Mouse (Mus musculus) midbrain, embryonic 13.5 days (tissue): ENCODE measurements around the gene Acp2. TPM values are rescaled to one million over a fixed set of nuclear protein-coding genes. Genes with fewer than 3 reads are reported as not detected.

Experiments
- ATAC-seq: fragments of 200-750 bp; cut with Nextera tagmentation; 2 replicates; pipeline ENCODE4 v1.8.0; 2017; ENCODE audit warnings: mild to moderate bottlenecking, moderate TSS enrichment, moderate library complexity
- H3K27ac ChIP-seq: fragments of 300-500 bp; sonication (generic); 2 replicates; pipeline ENCODE4 v1.5.1; 2015; ENCODE audit warnings: inconsistent platforms, mild to moderate bottlenecking, moderate library complexity
- H3K27me3 ChIP-seq: fragments of 300-500 bp; sonication (generic); 2 replicates; pipeline ENCODE4 v1.6.1; 2015; ENCODE audit warnings: mild to moderate bottlenecking, inconsistent platforms
- H3K36me3 ChIP-seq: fragments of 300-500 bp; sonication (generic); 2 replicates; pipeline ENCODE4 v1.6.1; 2015; ENCODE audit warnings: mild to moderate bottlenecking, inconsistent platforms
- H3K4me1 ChIP-seq: fragments of 300-500 bp; sonication (generic); replicated peaks from 2 replicates; pipeline ENCODE4 v1.6.1; 2015; ENCODE audit warnings: inconsistent platforms
- H3K4me2 ChIP-seq: fragments of 300-500 bp; sonication (generic); replicated peaks from 2 replicates; pipeline ENCODE4 v1.6.1; 2015; ENCODE audit warnings: moderate library complexity, mild to moderate bottlenecking, inconsistent platforms
- H3K4me3 ChIP-seq: fragments of 300-500 bp; sonication (generic); replicated peaks from 2 replicates; pipeline ENCODE4 v1.5.1; 2015; ENCODE audit warnings: mild to moderate bottlenecking, inconsistent platforms
- H3K9ac ChIP-seq: fragments of 300-500 bp; sonication (generic); replicated peaks from 2 replicates; pipeline ENCODE4 v1.6.1; 2015; ENCODE audit warnings: mild to moderate bottlenecking, inconsistent platforms
- H3K9me3 ChIP-seq: fragments of 300-500 bp; sonication (generic); 2 replicates; pipeline ENCODE4 v1.6.1; 2016; ENCODE audit warnings: mild to moderate bottlenecking, inconsistent platforms
- whole genome bisulfite sequencing: fragments of 180-500 bp; shearing (Covaris S2); methylation state at CpG from one replicate; pipeline ENCODE4 v1.1.7; 2015; 5-methylcytosine and 5-hydroxymethylcytosine counted together
- polyA plus RNA-seq: library from polyadenylated mRNA; unstranded; fragments of >200 nt; fragmentation: Nextera tagmentation; extraction: Ambion mirVana; gene quantifications from 2 replicates; pipeline ENCODE4 v1.2.1, GENCODE M21; 2015

The Acp2 gene
- 38.3 and 42.7 TPM in 2 replicates for polyA plus RNA-seq

GRCm38 (mm10) chr2:91202222-91202971 is at the start of gene Acp2, which contains the start of gene Nr1h3:
TSS of gene Acp2 (plus strand) at chr2:91202885.
TSS of gene Nr1h3 (minus strand) at chr2:91202834.
- Histone ChIP-seq H3K27me3 (no peaks in the 10 kb centered on the region), H3K27ac (peak within 1 kb of the TSS; percentile 90), H3K4me3 (peak within 1 kb of the TSS; percentile 65), H3K9ac (peak within 1 kb of the TSS; percentile 80), H3K4me2 (peak within 1 kb of the TSS; percentile 69), H3K36me3 (peaks cover 22% of the 10 kb centered on the region), H3K4me1 (peaks cover 25% of the 10 kb centered on the region), H3K9me3 (no peaks in the 10 kb centered on the region)
- peak; percentile 98 for ATAC-seq
- WGBS: 3% methylated on average over 28 of the region's 28 CpGs

DNA sequence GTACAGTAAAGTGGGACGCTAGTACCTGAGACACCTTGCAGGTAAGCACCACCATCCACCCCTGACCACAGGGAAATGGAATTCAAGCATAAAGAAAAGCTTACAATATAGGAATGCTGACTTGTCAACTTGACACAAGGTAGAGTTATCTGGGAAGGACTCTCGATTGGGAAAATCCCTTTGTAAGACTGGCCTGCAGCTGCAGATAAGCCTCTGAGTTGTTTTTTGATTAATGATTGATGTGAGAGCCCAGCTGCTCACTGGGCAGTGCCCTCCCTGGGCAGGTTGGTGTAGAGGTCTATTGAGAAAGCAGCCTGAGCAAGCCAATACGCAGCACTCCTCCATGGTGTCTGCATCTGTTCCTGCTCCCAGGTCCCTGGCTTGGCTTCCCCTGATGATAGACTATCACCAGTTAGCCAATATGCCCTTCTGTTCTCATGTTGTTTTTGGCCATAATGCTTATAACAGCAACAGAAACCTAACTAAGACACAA is 49.8 kb upstream of the Acp2 start:
- Histone ChIP-seq H3K9me3 (no peaks in the 10 kb centered on the region), H3K4me2 (no peak overlapping the region), H3K4me3 (no peak overlapping the region), H3K27me3 (no peaks in the 10 kb centered on the region), H3K9ac (no peak overlapping the region), H3K27ac (no peak overlapping the region), H3K36me3 (peaks cover 85% of the 10 kb centered on the region), H3K4me1 (no peaks in the 10 kb centered on the region)
- WGBS: 89% methylated on average over 3 of the region's 3 CpGs
- ATAC-seq: no peak

GRCm38 (mm10) chr2:91154091-91154490 is 48.6 kb upstream of the Acp2 start:
- 99% methylated on average over 3 of the region's 3 CpGs for WGBS
- no peaks in the 10 kb centered on the region for H3K4me1 ChIP-seq
- no peak overlapping the region for H3K27ac ChIP-seq
- H3K9me3 ChIP-seq: no peaks in the 10 kb centered on the region
- H3K36me3 ChIP-seq: peaks cover 90% of the 10 kb centered on the region
- no peak overlapping the region for H3K4me3 ChIP-seq
- no peak overlapping the region for H3K9ac ChIP-seq
- H3K27me3 ChIP-seq: no peaks in the 10 kb centered on the region
- no peak overlapping the region for H3K4me2 ChIP-seq
- no peak for ATAC-seq

GRCm38 (mm10) chr2:91157002-91157752 is 45.5 kb upstream of the Acp2 start:
- no peaks in the 10 kb centered on the region for H3K4me1 ChIP-seq
- peaks cover 94% of the 10 kb centered on the region for H3K36me3 ChIP-seq
- no peak overlapping the region for H3K27ac ChIP-seq
- no peak overlapping the region for H3K9ac ChIP-seq
- no peak for ATAC-seq
- no peaks in the 10 kb centered on the region for H3K27me3 ChIP-seq
- 27% methylated on average over 6 of the region's 6 CpGs for WGBS
- no peak overlapping the region for H3K4me2 ChIP-seq
- H3K4me3 ChIP-seq: no peak overlapping the region
- H3K9me3 ChIP-seq: no peaks in the 10 kb centered on the region

DNA sequence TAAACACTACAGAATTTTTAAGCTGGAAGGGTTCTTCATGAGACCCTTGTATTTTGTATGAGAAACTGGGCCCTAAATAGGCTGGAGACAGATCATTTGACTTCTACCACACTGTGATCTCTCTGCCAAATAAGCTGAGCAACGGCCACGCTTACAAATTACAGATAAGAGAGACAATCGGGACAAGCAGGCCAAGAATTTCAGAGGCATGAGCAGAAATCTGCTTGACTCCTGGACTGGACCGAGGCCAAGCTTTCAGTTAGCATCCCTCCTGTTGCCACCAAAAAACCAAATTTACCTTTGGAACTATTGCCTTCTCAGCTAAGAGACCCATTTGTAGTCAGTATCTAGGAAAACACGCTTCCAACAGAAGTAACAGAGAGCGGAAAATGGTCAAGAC is 42.1 kb upstream of the Acp2 start:
- peaks cover 94% of the 10 kb centered on the region for H3K36me3 ChIP-seq
- H3K9me3 ChIP-seq: no peaks in the 10 kb centered on the region
- ATAC-seq: no peak
- H3K27ac ChIP-seq: no peak overlapping the region
- no peaks in the 10 kb centered on the region for H3K27me3 ChIP-seq
- H3K4me1 ChIP-seq: no peaks in the 10 kb centered on the region
- no peak overlapping the region for H3K9ac ChIP-seq
- no peak overlapping the region for H3K4me2 ChIP-seq
- no peak overlapping the region for H3K4me3 ChIP-seq
- WGBS: 92% methylated on average over 6 of the region's 6 CpGs

GRCm38 (mm10) chr2:91162952-91163351 is 39.7 kb upstream of the Acp2 start:
- no peak overlapping the region for H3K27ac ChIP-seq
- H3K4me2 ChIP-seq: no peak overlapping the region
- ATAC-seq: no peak
- no peaks in the 10 kb centered on the region for H3K9me3 ChIP-seq
- H3K9ac ChIP-seq: no peak overlapping the region
- 89% methylated on average over 4 of the region's 4 CpGs for WGBS
- H3K27me3 ChIP-seq: no peaks in the 10 kb centered on the region
- H3K4me1 ChIP-seq: no peaks in the 10 kb centered on the region
- peaks cover 92% of the 10 kb centered on the region for H3K36me3 ChIP-seq
- no peak overlapping the region for H3K4me3 ChIP-seq

DNA sequence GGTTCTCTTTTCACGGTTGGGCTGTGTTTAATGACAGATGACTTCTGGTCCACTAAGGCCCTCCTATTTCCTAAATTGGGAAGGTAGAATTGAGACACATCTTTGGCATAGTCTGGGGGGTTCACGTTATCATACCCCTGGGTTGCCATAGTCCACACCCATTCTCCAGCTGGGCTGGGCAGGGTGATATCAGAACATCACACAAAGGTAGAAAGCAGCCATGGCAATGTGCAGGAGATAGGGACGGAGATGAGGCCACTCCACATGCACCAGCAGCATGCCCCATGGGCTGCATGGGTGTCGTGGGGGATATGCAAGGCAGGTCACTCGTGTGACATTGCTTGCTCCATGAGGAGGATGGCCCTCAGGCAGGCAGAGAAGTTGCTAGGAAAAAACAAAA is 39.2 kb upstream of the Acp2 start:
- Histone ChIP-seq H3K9me3 (no peaks in the 10 kb centered on the region), H3K4me3 (no peak overlapping the region), H3K9ac (no peak overlapping the region), H3K27me3 (no peaks in the 10 kb centered on the region), H3K4me2 (no peak overlapping the region), H3K36me3 (peaks cover 92% of the 10 kb centered on the region), H3K4me1 (no peaks in the 10 kb centered on the region), H3K27ac (no peak overlapping the region)
- 92% methylated on average over 5 of the region's 5 CpGs for WGBS
- ATAC-seq: no peak

DNA sequence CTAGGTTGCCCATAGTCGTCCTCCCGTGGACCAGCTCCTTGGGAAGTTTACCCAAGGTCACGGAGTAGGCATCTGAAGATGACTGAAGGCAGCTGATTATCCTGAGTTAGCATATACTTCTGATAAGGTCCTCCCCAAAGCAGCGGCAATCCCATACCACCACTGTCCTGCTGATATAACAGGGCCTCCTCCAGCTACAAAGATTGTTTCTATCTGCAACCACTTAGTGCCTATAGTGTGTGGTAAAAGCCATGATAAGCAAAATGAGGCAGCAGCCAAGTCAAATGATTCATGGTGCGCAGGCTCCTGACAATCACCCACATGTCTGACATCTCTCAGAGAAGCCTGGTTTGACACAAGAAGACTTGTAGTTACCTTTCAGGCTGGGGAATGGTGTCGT is 37.7 kb upstream of the Acp2 start:
- H3K4me1 ChIP-seq: no peaks in the 10 kb centered on the region
- peaks cover 94% of the 10 kb centered on the region for H3K36me3 ChIP-seq
- WGBS: 94% methylated on average over 6 of the region's 6 CpGs
- H3K9me3 ChIP-seq: no peaks in the 10 kb centered on the region
- H3K9ac ChIP-seq: no peak overlapping the region
- no peak for ATAC-seq
- H3K4me3 ChIP-seq: no peak overlapping the region
- no peak overlapping the region for H3K27ac ChIP-seq
- no peaks in the 10 kb centered on the region for H3K27me3 ChIP-seq
- no peak overlapping the region for H3K4me2 ChIP-seq

DNA sequence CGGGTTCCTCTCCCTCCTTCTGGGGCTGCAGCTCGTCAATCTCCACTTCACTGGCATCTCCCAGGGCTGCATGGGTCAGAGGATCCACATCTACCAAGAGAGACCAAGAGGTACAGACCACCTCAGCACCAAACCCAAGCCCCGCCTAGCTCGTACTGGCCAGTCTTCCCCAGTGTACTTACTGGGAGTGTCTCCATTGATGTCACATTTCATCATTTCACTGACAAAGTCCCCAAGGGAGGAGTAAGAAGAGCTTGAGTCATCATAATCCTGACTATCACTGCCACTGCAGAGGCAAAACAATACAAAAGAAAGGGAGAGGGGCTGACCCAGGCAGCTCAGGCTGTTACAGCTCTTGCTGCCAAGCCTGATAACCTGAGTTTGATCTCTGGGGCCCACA is 35.1 kb upstream of the Acp2 start:
- Histone ChIP-seq H3K4me1 (no peaks in the 10 kb centered on the region), H3K9ac (no peak overlapping the region), H3K27me3 (no peaks in the 10 kb centered on the region), H3K9me3 (no peaks in the 10 kb centered on the region), H3K4me2 (no peak overlapping the region), H3K4me3 (no peak overlapping the region), H3K36me3 (peaks cover 91% of the 10 kb centered on the region), H3K27ac (no peak overlapping the region)
- no peak for ATAC-seq
- 79% methylated on average over 4 of the region's 4 CpGs for WGBS

DNA sequence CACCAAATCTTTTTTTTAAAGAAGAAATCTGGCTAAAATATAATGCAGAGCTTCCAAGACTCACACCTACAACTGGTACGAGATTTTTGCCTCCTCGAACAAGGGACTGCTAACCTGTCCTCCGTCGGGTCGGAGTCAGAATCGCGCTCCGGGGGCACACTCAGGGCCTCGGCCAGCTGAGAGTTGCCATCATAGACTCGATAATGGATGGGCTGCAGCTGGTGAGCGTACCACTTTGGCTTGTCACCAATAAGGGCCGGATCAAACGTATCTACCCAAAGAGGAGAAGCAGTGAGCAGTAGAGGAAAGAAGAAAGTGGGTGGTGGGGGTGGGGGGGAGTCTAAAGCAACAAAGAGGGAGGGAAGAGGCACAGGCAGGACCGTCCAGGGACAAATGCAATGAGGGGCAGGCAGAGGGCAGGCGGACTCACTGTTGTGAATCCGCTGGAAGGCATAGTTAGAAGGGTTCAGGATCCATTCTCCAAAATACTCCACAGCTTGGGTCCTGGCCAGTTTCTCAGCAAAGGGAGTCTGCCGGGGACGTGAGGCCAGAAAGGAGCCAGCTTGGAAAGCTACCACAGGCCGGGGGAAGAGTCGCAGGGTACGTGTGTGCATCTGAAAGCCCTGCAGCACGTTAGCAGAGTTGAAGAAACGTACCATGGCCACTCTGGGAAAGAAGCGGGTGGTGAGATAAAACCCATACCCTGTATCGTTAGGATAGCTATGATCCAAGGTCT is 32.9 kb upstream of the Acp2 start:
- Histone ChIP-seq H3K27ac (no peak overlapping the region), H3K27me3 (no peaks in the 10 kb centered on the region), H3K4me1 (no peaks in the 10 kb centered on the region), H3K4me3 (no peak overlapping the region), H3K9ac (no peak overlapping the region), H3K9me3 (no peaks in the 10 kb centered on the region), H3K36me3 (peaks cover 92% of the 10 kb centered on the region), H3K4me2 (no peak overlapping the region)
- no peak for ATAC-seq
- 93% methylated on average over 25 of the region's 25 CpGs for WGBS

DNA sequence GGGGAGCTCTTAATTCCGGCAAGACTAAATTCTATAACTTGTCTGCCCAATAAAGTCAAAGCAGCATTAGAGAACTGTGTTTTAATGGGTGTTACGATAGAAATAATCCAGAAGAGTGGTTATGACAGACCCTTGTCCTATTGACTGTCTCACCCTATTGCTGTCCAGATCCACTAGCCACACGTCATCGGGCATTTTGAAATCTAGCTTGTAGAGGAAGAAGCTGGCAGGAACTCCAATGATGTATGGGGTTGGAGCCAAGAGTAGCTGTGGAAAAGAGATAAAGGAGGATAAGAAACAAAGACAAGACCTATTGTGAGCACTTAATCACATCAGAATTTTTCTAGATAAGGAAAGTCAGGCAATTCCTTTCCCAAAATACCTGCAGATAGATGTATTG is 27.2 kb upstream of the Acp2 start:
- H3K4me2 ChIP-seq: no peak overlapping the region
- no peaks in the 10 kb centered on the region for H3K9me3 ChIP-seq

GRCm38 (mm10) chr2:91176234-91176633 is 26.5 kb upstream of the Acp2 start:
- Histone ChIP-seq H3K4me1 (peaks cover 16% of the 10 kb centered on the region), H3K27me3 (no peaks in the 10 kb centered on the region), H3K27ac (no peak overlapping the region), H3K4me3 (no peak overlapping the region), H3K4me2 (no peak overlapping the region), H3K9ac (no peak overlapping the region), H3K36me3 (peaks cover 71% of the 10 kb centered on the region), H3K9me3 (no peaks in the 10 kb centered on the region)
- WGBS: 81% methylated on average over 6 of the region's 6 CpGs
- ATAC-seq: no peak

More for the DNA sequence above, 27.2 kb upstream of the Acp2 start:
- WGBS: 90% methylated on average over 4 of the region's 4 CpGs
- Histone ChIP-seq H3K36me3 (peaks cover 75% of the 10 kb centered on the region), H3K4me1 (peaks cover 8% of the 10 kb centered on the region), H3K9ac (no peak overlapping the region), H3K27ac (no peak overlapping the region), H3K27me3 (no peaks in the 10 kb centered on the region), H3K4me3 (no peak overlapping the region)
- ATAC-seq: no peak
